Mouse (Mus musculus) limb, embryonic 15.5 days (tissue): ENCODE measurements around the gene Tusc2. TPM values are rescaled to one million over a fixed set of nuclear protein-coding genes. Genes with fewer than 3 reads are reported as not detected.
"Not testable (repeated sequence)": the region's sequence is repeated elsewhere in the genome, so short reads cannot be mapped to it uniquely, and the experiment has no call there.

ENCODE experiments used
- ATAC-seq: fragments of 200-750 bp; cut with Nextera tagmentation; 2 replicates; pipeline ENCODE4 v1.8.0; 2017; ENCODE audit warnings: low read depth, moderate TSS enrichment; ENCODE audit not compliant: insufficient number of reproducible peaks, low FRiP score, low TSS enrichment
- H3K27ac ChIP-seq: fragments of 300-500 bp; sonication (generic); 2 replicates; pipeline ENCODE4 v1.5.1; 2015; ENCODE audit warnings: moderate library complexity, mild to moderate bottlenecking, inconsistent platforms
- H3K27me3 ChIP-seq: fragments of 300-500 bp; sonication (generic); 2 replicates; pipeline ENCODE4 v1.6.1; 2015; ENCODE audit warnings: inconsistent platforms
- H3K36me3 ChIP-seq: fragments of 300-500 bp; sonication (generic); 2 replicates; pipeline ENCODE4 v1.6.1; 2015; ENCODE audit warnings: inconsistent platforms
- H3K4me1 ChIP-seq: fragments of 300-500 bp; sonication (generic); 2 replicates; pipeline ENCODE4 v1.6.1; 2015; ENCODE audit warnings: inconsistent platforms
- H3K4me2 ChIP-seq: fragments of 300-500 bp; sonication (generic); 2 replicates; pipeline ENCODE4 v1.6.1; 2015; ENCODE audit warnings: mild to moderate bottlenecking, inconsistent platforms
- H3K4me3 ChIP-seq: fragments of 300-500 bp; sonication (generic); 2 replicates; pipeline ENCODE4 v1.5.1; 2015; ENCODE audit warnings: mild to moderate bottlenecking, inconsistent platforms
- H3K9ac ChIP-seq: fragments of 300-500 bp; sonication (generic); 2 replicates; pipeline ENCODE4 v1.6.1; 2015; ENCODE audit warnings: inconsistent platforms
- H3K9me3 ChIP-seq: fragments of 300-500 bp; sonication (generic); 2 replicates; pipeline ENCODE4 v1.6.1; 2016; ENCODE audit warnings: inconsistent platforms
- whole genome bisulfite sequencing: fragments of 180-500 bp; shearing (Covaris S2); methylation state at CpG from one replicate; pipeline ENCODE4 v1.1.7; 2015; 5-methylcytosine and 5-hydroxymethylcytosine counted together
- polyA plus RNA-seq: library from polyadenylated mRNA; unstranded; fragments of >200 nt; fragmentation: Nextera tagmentation; extraction: Ambion mirVana; gene quantifications from 2 replicates; pipeline ENCODE4 v1.2.1, GENCODE M21; 2015

Gene Tusc2
- polyA plus RNA-seq, 1 experiment from 2014 or later = 37.3 TPM

DNA sequence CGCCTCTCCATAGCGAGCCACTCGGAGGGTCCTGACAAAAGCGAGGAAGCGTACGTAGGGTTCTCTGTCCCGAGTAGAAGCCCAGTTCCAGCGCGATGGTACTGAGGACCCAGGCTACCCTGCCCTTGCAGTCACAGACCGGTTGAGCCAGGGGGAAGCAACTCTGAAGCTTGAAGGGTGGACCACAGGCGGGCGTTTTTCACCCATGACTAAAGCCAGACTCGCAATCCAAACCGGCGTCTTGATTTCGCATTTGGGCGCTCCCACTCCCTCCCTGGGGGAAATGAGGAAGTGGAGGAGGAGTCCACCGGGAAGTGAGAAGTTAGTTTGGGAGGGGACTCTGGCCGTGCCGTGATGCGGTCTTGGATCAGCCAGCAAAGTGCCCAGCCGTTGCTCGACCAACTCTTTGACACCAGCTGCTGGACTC, 8.0 kb upstream of the Tusc2 start:
- WGBS = under 1% methylated on average over 23 of the region's 23 CpGs
- Histone ChIP-seq H3K27ac (peak overlapping the region; percentile 97), H3K4me1 (peaks cover 62% of the 10 kb centered on the region), H3K36me3 (peaks cover 31% of the 10 kb centered on the region), H3K4me3 (peak overlapping the region; percentile 72), H3K27me3 (no peaks in the 10 kb centered on the region), H3K9me3 (no peaks in the 10 kb centered on the region), H3K9ac (peak overlapping the region; percentile 67), H3K4me2 (peak overlapping the region; percentile 89)
- peak; percentile 4; the same call in 1 of the 2 replicates for ATAC-seq

GRCm38 (mm10) chr9:107555701-107556100, 7.4 kb upstream of the Tusc2 start:
- no peaks in the 10 kb centered on the region for H3K9me3 ChIP-seq
- H3K27me3 ChIP-seq = no peaks in the 10 kb centered on the region
- H3K36me3 ChIP-seq = peaks cover 38% of the 10 kb centered on the region
- H3K4me2 ChIP-seq = peak overlapping the region; percentile 89
- peak overlapping the region; percentile 67 for H3K9ac ChIP-seq
- H3K27ac ChIP-seq = peak overlapping the region; percentile 97
- WGBS = 27% methylated on average over 2 of the region's 2 CpGs
- ATAC-seq = no peak
- H3K4me1 ChIP-seq = peaks cover 55% of the 10 kb centered on the region
- H3K4me3 ChIP-seq = peak overlapping the region; percentile 72

DNA sequence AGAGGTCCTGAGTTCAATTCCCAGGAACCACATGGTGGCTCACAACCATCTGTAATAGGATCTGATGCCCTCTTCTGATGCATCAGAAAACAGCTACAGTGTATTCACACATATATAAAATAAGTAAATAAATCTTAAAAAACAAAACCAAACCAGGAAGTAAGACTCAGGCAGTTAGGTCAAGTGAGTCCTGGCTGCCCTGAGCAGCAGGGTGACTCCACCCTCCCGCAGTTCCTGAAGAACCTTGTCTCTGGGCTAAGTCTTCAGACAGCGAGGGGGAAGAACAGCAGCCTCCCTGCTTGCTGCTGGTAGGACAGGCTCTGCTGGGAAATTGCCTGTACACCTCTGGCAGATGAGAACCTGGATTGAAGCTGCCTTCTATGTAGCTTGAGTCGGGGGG, 6.7 kb upstream of the Tusc2 start:
- Histone ChIP-seq H3K4me3 (peak overlapping the region; percentile 72), H3K4me1 (peaks cover 49% of the 10 kb centered on the region), H3K27me3 (no peaks in the 10 kb centered on the region), H3K36me3 (peaks cover 44% of the 10 kb centered on the region), H3K27ac (0 out of 2 replicates have a peak overlapping the region, but pooled peaks have one; percentile 97), H3K9me3 (no peaks in the 10 kb centered on the region), H3K9ac (peak overlapping the region; percentile 11; the same call in 1 of the 2 replicates), H3K4me2 (peak overlapping the region; percentile 89)
- WGBS = 68% methylated on average over 3 of the region's 3 CpGs
- no peak for ATAC-seq

DNA sequence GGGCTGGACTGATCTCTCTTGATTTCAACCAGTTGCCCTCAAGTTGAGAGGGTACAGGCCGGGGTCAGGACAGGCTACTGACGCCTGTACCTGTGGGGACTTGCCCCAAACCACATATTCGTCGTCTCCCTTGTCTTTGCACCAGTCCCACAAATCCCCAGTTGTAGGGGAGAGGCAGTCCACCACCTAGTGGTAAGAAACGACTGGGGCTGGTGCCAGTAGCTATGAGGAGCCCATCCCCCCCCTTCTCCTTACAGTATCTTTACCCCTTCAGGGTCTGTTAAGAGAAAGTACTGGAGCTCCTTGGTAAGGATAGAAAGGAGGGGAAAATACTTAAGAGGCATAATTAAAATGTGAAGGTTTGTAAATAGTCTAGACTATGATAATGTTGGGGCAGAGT, 2.5 kb downstream of the Tusc2 start:
- not testable (repeated sequence) for ATAC-seq, H3K27me3 ChIP-seq, H3K9ac ChIP-seq, H3K9me3 ChIP-seq
- Histone ChIP-seq H3K36me3 (peaks cover 29% of the 10 kb centered on the region), H3K4me1 (peaks cover 57% of the 10 kb centered on the region), H3K27ac (peak overlapping the region; percentile 18; the same call in 1 of the 2 replicates), H3K4me3 (0 out of 2 replicates have a peak overlapping the region, but pooled peaks have one; percentile 2), H3K4me2 (peak overlapping the region; percentile 3; the same call in 1 of the 2 replicates)
- WGBS = 39% methylated on average over 5 of the region's 5 CpGs

- H3K4me2 ChIP-seq = no peak overlapping the region
Observed at GRCm38 (mm10) chr9:107566041-107566709, 3.1 kb downstream of the Tusc2 start.

DNA sequence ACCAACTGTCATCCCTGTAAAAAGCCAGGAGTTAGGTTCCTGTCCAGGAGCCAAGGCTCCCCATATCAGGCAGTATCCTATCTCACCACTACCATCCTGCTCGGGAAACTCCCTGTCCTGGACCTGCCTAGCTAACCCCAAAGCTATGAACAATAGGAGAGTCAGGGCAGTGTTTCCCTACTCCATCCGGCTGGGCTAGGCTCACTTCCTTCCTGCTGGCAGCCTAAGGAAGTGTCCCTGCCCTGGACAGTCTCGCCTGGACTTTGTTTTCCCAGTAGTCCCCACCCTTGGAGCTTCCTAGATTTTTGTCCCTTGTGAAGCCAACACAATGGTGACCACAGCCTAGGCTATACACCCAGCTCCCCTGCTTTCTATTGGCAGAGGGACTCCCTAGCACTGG, 3.8 kb downstream of the Tusc2 start:
- WGBS = 77% methylated on average over 3 of the region's 3 CpGs
- Histone ChIP-seq H3K36me3 (peaks cover 28% of the 10 kb centered on the region), H3K27ac (peak overlapping the region; percentile 92), H3K9me3 (no peaks in the 10 kb centered on the region), H3K4me1 (peaks cover 67% of the 10 kb centered on the region), H3K4me3 (no peak overlapping the region), H3K27me3 (no peaks in the 10 kb centered on the region), H3K9ac (no peak overlapping the region), H3K4me2 (no peak overlapping the region)
- no peak for ATAC-seq

More at GRCm38 (mm10) chr9:107566041-107566709, 3.1 kb downstream of the Tusc2 start:
- 61% methylated on average over 15 of the region's 15 CpGs for WGBS
- no peak for ATAC-seq
- Histone ChIP-seq H3K4me3 (peak overlapping the region; percentile 2; the same call in 1 of the 2 replicates), H3K4me1 (peaks cover 63% of the 10 kb centered on the region), H3K27ac (peak overlapping the region; percentile 92), H3K27me3 (no peaks in the 10 kb centered on the region), H3K9ac (no peak overlapping the region), H3K9me3 (no peaks in the 10 kb centered on the region), H3K36me3 (peaks cover 28% of the 10 kb centered on the region)

DNA sequence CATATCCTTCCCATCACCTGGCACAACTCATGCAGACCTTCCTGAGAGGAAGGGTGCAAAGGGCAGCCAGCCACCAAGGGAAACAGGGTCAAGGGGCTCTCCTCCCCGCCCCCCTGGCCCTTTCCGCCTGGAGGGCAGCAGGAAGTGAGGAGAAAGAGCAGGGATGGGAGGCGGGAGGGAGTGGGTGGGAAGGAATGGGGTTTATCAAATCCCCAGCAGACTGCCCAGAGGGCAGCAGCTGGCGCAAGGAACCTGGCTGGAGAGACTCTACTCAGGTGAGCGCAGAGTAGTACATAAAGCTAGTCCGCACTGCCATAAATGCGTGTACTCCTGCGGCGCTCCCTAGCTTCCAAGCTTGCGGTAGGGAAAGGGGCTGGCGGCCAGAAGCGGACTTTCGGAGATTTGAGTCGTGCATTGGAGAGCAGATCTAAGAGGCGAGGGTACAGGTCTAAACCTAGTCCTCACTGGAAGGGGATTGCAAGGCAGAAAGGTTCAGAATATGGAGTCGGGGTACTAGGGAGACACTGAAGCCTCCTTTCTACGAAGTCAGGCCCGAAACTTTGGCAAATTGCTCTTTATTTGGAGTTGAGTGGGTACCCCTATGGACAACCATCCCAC, 4.8 kb downstream of the Tusc2 start, which contains the start of gene Hyal2:
Gene Hyal2, plus strand, starts transcription at position 244 of the 618 bp plus-strand sequence.
- H3K27me3 ChIP-seq = no peaks in the 10 kb centered on the region
- peak within 1 kb of the TSS; percentile 92 for H3K27ac ChIP-seq
- peak within 1 kb of the TSS; percentile 69 for H3K4me2 ChIP-seq
- ATAC-seq = no peak
- peaks cover 30% of the 10 kb centered on the region for H3K36me3 ChIP-seq
- H3K9ac ChIP-seq = peak within 1 kb of the TSS; percentile 67
- 9% methylated on average over 18 of the region's 18 CpGs for WGBS
- H3K4me1 ChIP-seq = peaks cover 67% of the 10 kb centered on the region
- peak within 1 kb of the TSS; percentile 84 for H3K4me3 ChIP-seq
- H3K9me3 ChIP-seq = no peaks in the 10 kb centered on the region

DNA sequence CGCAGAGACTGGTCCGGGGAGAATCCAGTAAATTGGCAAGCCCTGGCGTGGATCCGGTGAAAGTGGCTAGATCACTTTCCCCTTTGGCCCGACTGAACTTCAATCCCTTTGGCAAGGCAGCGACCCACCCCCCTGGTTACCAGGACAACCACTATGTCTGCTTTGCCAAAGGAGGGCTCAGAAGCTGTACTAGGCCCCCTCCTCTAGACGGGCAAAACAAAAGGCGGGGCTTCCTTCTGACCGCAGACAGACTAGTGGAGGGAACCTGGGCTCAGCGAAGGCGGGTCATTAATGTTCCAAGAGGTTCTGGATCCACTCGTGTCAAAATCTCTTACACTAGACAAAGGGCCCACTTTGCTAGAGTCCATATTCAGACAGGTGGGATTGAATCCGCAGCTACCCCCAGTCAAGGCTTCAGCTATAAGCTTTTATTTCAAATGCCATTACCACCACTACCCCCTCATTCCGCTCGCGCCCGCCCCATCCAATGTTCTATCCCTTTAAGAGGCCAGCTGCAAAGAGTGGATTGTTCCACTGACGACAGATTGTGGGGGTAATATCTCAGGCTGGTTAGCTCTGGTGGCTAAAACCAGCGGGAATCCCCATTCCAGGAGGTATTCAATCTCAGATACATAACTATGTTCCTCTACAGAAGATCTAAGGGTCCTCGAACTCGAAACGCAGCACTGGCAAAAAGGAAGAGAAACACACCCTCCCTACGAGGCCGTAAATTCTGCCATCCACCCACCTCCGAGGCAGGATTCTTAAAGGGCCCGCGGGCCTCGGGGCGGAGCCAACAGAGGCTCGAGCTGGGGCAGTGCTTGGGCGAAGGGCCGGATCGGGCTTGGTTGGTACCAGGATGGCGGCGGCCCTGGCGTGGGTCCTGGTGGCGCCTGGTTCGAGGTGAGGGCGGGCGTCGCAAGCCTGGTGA, 5.5 kb downstream of the Tusc2 start:
- Histone ChIP-seq H3K9me3 (no peaks in the 10 kb centered on the region), H3K4me2 (peak overlapping the region; percentile 69), H3K4me3 (peak overlapping the region; percentile 84), H3K36me3 (peaks cover 37% of the 10 kb centered on the region), H3K27me3 (no peaks in the 10 kb centered on the region), H3K4me1 (peaks cover 61% of the 10 kb centered on the region), H3K27ac (peak overlapping the region; percentile 92), H3K9ac (peak overlapping the region; percentile 67)
- ATAC-seq = peak; percentile 78
- WGBS = under 1% methylated on average over 41 of the region's 41 CpGs

DNA sequence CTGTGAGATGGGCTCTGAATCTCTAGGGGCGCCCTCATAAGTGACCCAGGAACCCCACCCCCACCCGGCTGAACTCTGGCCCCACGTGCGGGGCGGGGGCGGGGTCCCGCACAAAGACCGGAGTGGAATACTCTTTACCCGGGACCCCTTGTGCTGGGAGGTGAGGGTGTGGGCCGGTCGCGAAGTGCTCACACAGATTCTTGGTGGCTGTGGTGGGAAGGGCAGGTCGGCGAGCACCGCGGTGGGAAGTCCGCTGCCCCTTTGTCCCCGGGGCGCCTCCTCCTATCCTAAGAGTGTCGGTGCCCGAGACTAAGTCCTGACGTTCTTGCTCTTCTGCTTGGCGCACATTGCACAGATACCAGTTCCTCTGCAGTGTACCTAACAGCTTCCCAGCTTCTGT, 6.2 kb downstream of the Tusc2 start:
- H3K27me3 ChIP-seq = no peaks in the 10 kb centered on the region
- peak; percentile 22; the same call in 1 of the 2 replicates for ATAC-seq
- H3K9ac ChIP-seq = peak overlapping the region; percentile 67
- H3K9me3 ChIP-seq = no peaks in the 10 kb centered on the region
- H3K36me3 ChIP-seq = peaks cover 40% of the 10 kb centered on the region
- peaks cover 54% of the 10 kb centered on the region for H3K4me1 ChIP-seq
- 0% methylated on average over 21 of the region's 23 CpGs for WGBS
- H3K4me3 ChIP-seq = peak overlapping the region; percentile 84
- peak overlapping the region; percentile 69 for H3K4me2 ChIP-seq
- H3K27ac ChIP-seq = peak overlapping the region; percentile 92

DNA sequence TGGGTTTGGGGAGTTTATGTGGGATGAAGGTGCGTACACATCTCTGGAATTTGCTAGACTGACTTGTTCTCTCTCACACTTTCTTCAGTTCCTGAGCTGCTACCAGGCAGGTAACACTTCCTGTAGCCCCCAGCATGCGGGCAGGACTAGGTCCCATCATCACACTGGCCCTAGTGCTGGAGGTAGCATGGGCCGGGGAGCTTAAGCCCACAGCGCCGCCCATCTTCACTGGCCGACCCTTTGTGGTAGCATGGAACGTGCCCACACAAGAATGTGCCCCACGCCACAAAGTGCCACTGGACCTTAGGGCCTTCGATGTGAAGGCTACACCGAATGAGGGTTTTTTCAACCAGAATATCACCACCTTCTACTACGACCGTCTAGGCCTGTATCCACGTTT, 7.0 kb downstream of the Tusc2 start:
- Histone ChIP-seq H3K9ac (peak overlapping the region; percentile 67), H3K27ac (peak overlapping the region; percentile 92), H3K9me3 (no peaks in the 10 kb centered on the region), H3K4me3 (peak overlapping the region; percentile 84), H3K4me1 (peaks cover 53% of the 10 kb centered on the region), H3K4me2 (peak overlapping the region; percentile 69), H3K36me3 (peaks cover 42% of the 10 kb centered on the region), H3K27me3 (no peaks in the 10 kb centered on the region)
- no peak for ATAC-seq
- 34% methylated on average over 13 of the region's 13 CpGs for WGBS

- ATAC-seq = no peak
- no peaks in the 10 kb centered on the region for H3K9me3 ChIP-seq
- 86% methylated on average over 21 of the region's 21 CpGs for WGBS
- peak overlapping the region; percentile 69 for H3K4me2 ChIP-seq
- no peak overlapping the region; the same call in 1 of the 2 replicates for H3K9ac ChIP-seq
- H3K27ac ChIP-seq = no peak overlapping the region
- H3K27me3 ChIP-seq = no peaks in the 10 kb centered on the region
- H3K4me3 ChIP-seq = peak overlapping the region; percentile 84
- H3K4me1 ChIP-seq = peaks cover 53% of the 10 kb centered on the region
- H3K36me3 ChIP-seq = peaks cover 37% of the 10 kb centered on the region
Observed at GRCm38 (mm10) chr9:107570845-107571244, 7.8 kb downstream of the Tusc2 start.
